Mouse (Mus musculus) intestine, embryonic 14.5 days (tissue): ENCODE results near the gene Eif2d. TPM values are rescaled to one million over a fixed set of nuclear protein-coding genes. Genes with fewer than 3 reads are reported as not detected.
A peak's percentile ranks its signal among the peaks of the same experiment; 100 is the strongest.
"Not testable (repeated sequence)": the region's sequence is repeated elsewhere in the genome, so short reads cannot be mapped to it uniquely, and the experiment has no call there.

ENCODE experiments used
- ATAC-seq: fragments of 200-750 bp; cut with Nextera tagmentation; replicated peaks from 2 replicates; pipeline ENCODE4 v1.8.0; 2017; ENCODE audit warnings: low read depth, moderate number of reproducible peaks, moderate TSS enrichment, moderate library complexity; ENCODE audit not compliant: low FRiP score, low TSS enrichment
- DNase-seq: peaks from one replicate; pipeline ENCODE4 v3.0.0-alpha.2; 2018; ENCODE audit warnings: low spot score
- H3K27ac ChIP-seq: fragments of 300-500 bp; sonication (generic); 2 replicates; pipeline ENCODE4 v1.5.1; 2014; ENCODE audit warnings: low read depth, mild to moderate bottlenecking, control low read depth
- H3K27me3 ChIP-seq: fragments of 300-500 bp; sonication (generic); replicated peaks from 2 replicates; pipeline ENCODE4 v1.6.1; 2014; ENCODE audit warnings: low read length, control low read depth; ENCODE audit not compliant: control insufficient read depth, insufficient read depth
- H3K36me3 ChIP-seq: fragments of 300-500 bp; sonication (generic); 2 replicates; pipeline ENCODE4 v1.6.1; 2014; ENCODE audit warnings: low read length, control low read depth; ENCODE audit not compliant: control insufficient read depth, insufficient read depth
- H3K4me1 ChIP-seq: fragments of 300-500 bp; sonication (generic); replicated peaks from 2 replicates; pipeline ENCODE4 v1.6.1; 2014; ENCODE audit warnings: low read length, control low read depth, mixed read lengths; ENCODE audit not compliant: control insufficient read depth, insufficient read depth
- H3K4me2 ChIP-seq: fragments of 300-500 bp; sonication (generic); 2 replicates; pipeline ENCODE4 v1.6.1; 2014; ENCODE audit warnings: low read length
- H3K4me3 ChIP-seq: fragments of 300-500 bp; sonication (generic); 2 replicates; pipeline ENCODE4 v1.5.1; 2014; ENCODE audit warnings: low read depth, low read length, control low read depth, mixed read lengths
- H3K9ac ChIP-seq: fragments of 300-500 bp; sonication (generic); 2 replicates; pipeline ENCODE4 v1.6.1; 2014; ENCODE audit warnings: mild to moderate bottlenecking, low read length
- H3K9me3 ChIP-seq: fragments of 300-500 bp; sonication (generic); 2 replicates; pipeline ENCODE4 v1.6.1; 2016; ENCODE audit warnings: low read length, control low read depth; ENCODE audit not compliant: control insufficient read depth
- WGBS: fragments of 180-500 bp; shearing (Covaris S2); extraction: QIAGEN DNeasy Blood & Tissue Kit; methylation state at CpG from one replicate; pipeline ENCODE4 v1.1.7; 2014; 5-methylcytosine and 5-hydroxymethylcytosine counted together
- polyA plus RNA-seq: library from polyadenylated mRNA; unstranded; fragments of >200 nt; fragmentation: Nextera tagmentation; extraction: Ambion mirVana; gene quantifications from 2 replicates; pipeline ENCODE4 v1.2.1, GENCODE M21; 2014

Gene Eif2d
- polyA plus RNA-seq, 1 experiment from 2014 or later, result 62.8 TPM

GRCm38 (mm10) chr1:131137717-131138118 lies 15.3 kb upstream of the Eif2d start:
- DNase-seq (no peak), ATAC-seq (peak; percentile 84)
- Histone ChIP-seq H3K4me2 (peak overlapping the region; percentile 86), H3K9me3 (no peaks in the 10 kb centered on the region), H3K27ac (peak overlapping the region; percentile 95), H3K36me3 (no peaks in the 10 kb centered on the region), H3K27me3 (no peaks in the 10 kb centered on the region), H3K4me1 (0 out of 2 replicates have a peak, but pooled peaks cover 4% of the 10 kb centered on the region), H3K9ac (peak overlapping the region; percentile 63), H3K4me3 (peak overlapping the region; percentile 86)
- WGBS, result under 1% methylated on average over 33 of the region's 36 CpGs

- 3% methylated on average over 49 of the region's 49 CpGs for WGBS
- Histone ChIP-seq H3K4me1 (0 out of 2 replicates have a peak, but pooled peaks cover 4% of the 10 kb centered on the region), H3K4me3 (peak within 1 kb of the TSS; percentile 86), H3K9me3 (no peaks in the 10 kb centered on the region), H3K9ac (peak within 1 kb of the TSS; percentile 63), H3K27ac (peak within 1 kb of the TSS; percentile 95), H3K4me2 (peak within 1 kb of the TSS; percentile 86), H3K36me3 (no peaks in the 10 kb centered on the region), H3K27me3 (no peaks in the 10 kb centered on the region)
- ATAC-seq (peak; percentile 97), DNase-seq (peak; percentile 93)
Observed at GRCm38 (mm10) chr1:131138191-131139016, 14.6 kb upstream of the Eif2d start, which contains the start of gene Dyrk3. Dyrk3 (minus strand) TSS chr1:131138340.

GRCm38 (mm10) chr1:131139102-131140095 lies 13.6 kb upstream of the Eif2d start:
- ATAC-seq (no peak), DNase-seq (no peak)
- WGBS, result 65% methylated on average over 11 of the region's 11 CpGs
- no peaks in the 10 kb centered on the region for H3K36me3 ChIP-seq
- H3K9me3 ChIP-seq, result no peaks in the 10 kb centered on the region
- peak overlapping the region; percentile 63 for H3K9ac ChIP-seq
- H3K4me3 ChIP-seq, result peak overlapping the region; percentile 86
- peak overlapping the region; percentile 86 for H3K4me2 ChIP-seq
- H3K27ac ChIP-seq, result peak overlapping the region; percentile 95
- no peaks in the 10 kb centered on the region for H3K27me3 ChIP-seq
- H3K4me1 ChIP-seq, result 0 out of 2 replicates have a peak, but pooled peaks cover 4% of the 10 kb centered on the region

- no peak overlapping the region for H3K4me2 ChIP-seq
- no peaks in the 10 kb centered on the region for H3K27me3 ChIP-seq
- DNase-seq (no peak), ATAC-seq (no peak)
- H3K27ac ChIP-seq, result no peak overlapping the region
- H3K4me3 ChIP-seq, result no peak overlapping the region
- H3K9me3 ChIP-seq, result no peaks in the 10 kb centered on the region
- WGBS, result 53% methylated on average over 2 of the region's 2 CpGs
- H3K4me1 ChIP-seq, result 0 out of 2 replicates have a peak, but pooled peaks cover 4% of the 10 kb centered on the region
- H3K36me3 ChIP-seq, result no peaks in the 10 kb centered on the region
- H3K9ac ChIP-seq, result no peak overlapping the region
Observed at GRCm38 (mm10) chr1:131141449-131141848, 11.5 kb upstream of the Eif2d start.

- Histone ChIP-seq H3K36me3 (no peaks in the 10 kb centered on the region), H3K27ac (no peak overlapping the region), H3K9me3 (no peaks in the 10 kb centered on the region), H3K4me1 (0 out of 2 replicates have a peak, but pooled peaks cover 4% of the 10 kb centered on the region), H3K4me3 (no peak overlapping the region), H3K9ac (no peak overlapping the region), H3K27me3 (no peaks in the 10 kb centered on the region), H3K4me2 (no peak overlapping the region)
- ATAC-seq (no peak), DNase-seq (no peak)
- WGBS, result 91% methylated on average over 1 of the region's 1 CpGs
Observed at GRCm38 (mm10) chr1:131142472-131142871, 10.5 kb upstream of the Eif2d start.

- not testable (repeated sequence) for ATAC-seq, H3K9ac ChIP-seq, H3K4me1 ChIP-seq, H3K27ac ChIP-seq, H3K9me3 ChIP-seq, H3K4me2 ChIP-seq, DNase-seq, H3K36me3 ChIP-seq, H3K27me3 ChIP-seq, H3K4me3 ChIP-seq
- 83% methylated on average over 3 of the region's 3 CpGs for WGBS
Observed at GRCm38 (mm10) chr1:131145222-131145621, 7.8 kb upstream of the Eif2d start.

- H3K4me3 ChIP-seq, result no peak overlapping the region
- 91% methylated on average over 3 of the region's 3 CpGs for WGBS
- H3K36me3 ChIP-seq, result no peaks in the 10 kb centered on the region
- H3K27ac ChIP-seq, result no peak overlapping the region
- DNase-seq (no peak), ATAC-seq (no peak)
- H3K9ac ChIP-seq, result no peak overlapping the region
- no peaks in the 10 kb centered on the region for H3K4me1 ChIP-seq
- no peak overlapping the region for H3K4me2 ChIP-seq
- H3K27me3 ChIP-seq, result no peaks in the 10 kb centered on the region
- no peaks in the 10 kb centered on the region for H3K9me3 ChIP-seq
Observed at GRCm38 (mm10) chr1:131146181-131146614, 6.8 kb upstream of the Eif2d start.

GRCm38 (mm10) chr1:131149496-131149895 lies 3.5 kb upstream of the Eif2d start:
- Histone ChIP-seq H3K4me1 (peaks cover 8% of the 10 kb centered on the region), H3K27me3 (no peaks in the 10 kb centered on the region), H3K9ac (no peak overlapping the region), H3K27ac (no peak overlapping the region), H3K36me3 (no peaks in the 10 kb centered on the region), H3K4me2 (no peak overlapping the region), H3K4me3 (no peak overlapping the region), H3K9me3 (no peaks in the 10 kb centered on the region)
- DNase-seq, result no peak
- ATAC-seq, result no peak
- 61% methylated on average over 1 of the region's 1 CpGs for WGBS
